Mouse (Mus musculus) heart, adult 9 months (tissue): ENCODE data around the gene Mapk8ip1.

ENCODE experiments used
- DNase-seq, 2 experiments: peaks; one replicate each; pipeline ENCODE4 v3.0.0; 2022; ENCODE audit warnings: low spot score in 2 of 2

Mapk8ip1 gene

DNA sequence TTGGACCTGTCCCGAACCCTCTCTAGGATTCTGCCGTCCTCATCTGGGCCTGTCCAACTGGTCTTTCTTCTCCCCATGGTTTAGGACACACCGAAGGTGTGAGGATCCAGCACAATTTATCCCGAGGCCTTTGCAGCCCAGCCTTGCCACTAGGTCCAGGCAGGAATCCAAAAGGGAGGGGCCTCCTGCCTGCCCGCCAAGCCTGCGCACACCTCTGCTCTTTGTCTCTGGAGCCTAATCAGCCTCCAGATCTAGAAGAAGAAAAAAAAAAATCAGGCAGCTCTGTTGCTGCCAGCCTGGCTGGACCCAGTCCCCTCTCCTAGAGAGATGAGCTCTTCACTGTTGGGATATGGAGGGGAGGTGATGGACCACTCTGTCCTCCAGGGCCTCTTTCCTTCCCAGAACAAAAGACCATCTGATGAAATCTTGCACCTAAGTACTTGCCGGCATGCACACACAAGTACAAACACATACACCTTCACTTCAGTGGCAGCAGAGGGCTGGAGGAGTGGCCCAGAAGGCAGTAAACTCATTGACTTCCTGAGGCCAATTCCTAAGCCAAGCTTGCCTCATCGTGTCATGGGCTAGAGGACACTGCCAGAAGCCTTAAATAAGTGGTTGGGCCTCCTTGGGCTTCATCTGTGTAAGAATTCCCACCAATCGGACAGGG is 28.2 kb downstream of the Mapk8ip1 start:
- no peak for DNase-seq

- no peak for DNase-seq
Observed at GRCm38 (mm10) chr2:92371971-92372690, 28.9 kb downstream of the Mapk8ip1 start.

DNA sequence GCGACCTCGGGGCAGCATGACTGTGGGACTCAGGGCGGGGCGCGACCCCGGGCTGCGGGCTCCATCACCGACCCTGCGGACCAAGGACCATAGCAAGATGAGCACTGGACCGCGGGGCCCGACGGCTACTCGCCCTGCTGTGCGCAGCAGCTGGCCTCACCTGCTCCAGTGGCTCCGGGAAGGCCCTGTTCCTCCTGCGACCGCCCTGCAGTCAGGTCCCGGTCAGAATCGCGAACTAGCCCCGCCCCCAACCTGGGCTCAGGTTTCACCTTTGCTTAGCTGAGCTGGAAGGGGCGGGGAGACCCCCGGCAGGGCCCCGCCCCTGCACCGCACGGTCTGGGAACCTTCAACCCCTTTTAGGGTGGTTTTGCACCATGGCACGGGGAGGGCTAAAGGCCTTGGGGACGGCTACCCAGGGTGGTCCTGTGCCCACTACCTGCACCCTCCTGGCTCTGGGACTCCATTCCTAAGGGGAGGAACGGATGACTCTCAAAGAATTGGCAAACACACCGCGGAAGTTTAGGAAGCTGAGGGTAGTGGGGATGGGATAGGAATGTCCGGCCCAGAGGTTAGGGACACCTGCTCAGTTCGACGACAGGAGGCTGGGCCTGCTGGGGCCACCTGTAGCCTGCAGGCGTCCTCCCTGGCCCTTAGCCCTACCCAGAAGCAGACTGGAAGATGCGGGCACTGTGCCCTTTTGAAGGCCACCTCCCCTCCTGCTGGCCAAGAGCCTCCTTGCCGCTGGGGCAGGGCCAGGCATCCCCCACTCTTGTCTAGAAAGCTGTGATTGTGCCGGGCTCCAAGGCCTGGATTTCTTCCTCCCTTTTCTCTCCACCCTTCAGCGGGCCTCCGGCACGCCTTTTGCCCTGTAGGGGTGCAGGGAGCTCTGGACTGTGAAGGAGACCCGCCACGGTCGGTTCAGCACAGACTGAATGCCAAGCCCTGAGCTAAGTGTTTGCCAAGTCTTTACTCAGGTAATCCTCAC is 29.9 kb downstream of the Mapk8ip1 start:
- no peak for DNase-seq

DNA sequence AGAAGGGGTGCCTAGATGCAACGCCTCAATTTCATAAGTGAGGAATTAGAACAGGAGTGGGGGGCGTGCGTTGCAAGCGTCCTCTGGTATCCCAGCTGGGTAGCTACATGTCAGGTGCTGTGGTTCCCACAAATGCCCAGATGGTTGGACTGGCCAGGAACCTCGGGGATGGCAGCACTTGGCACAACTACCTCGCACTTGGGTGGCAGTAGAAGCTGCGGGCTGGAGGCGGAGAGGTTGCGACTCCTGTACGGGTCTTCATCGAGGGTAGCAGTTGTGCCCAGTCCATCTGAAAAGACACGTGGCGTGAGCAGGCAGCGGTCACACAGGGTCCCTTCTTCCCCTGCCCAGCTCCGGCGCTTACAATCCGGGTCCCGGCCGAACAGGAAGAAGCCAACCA is 30.7 kb downstream of the Mapk8ip1 start:
- DNase-seq = no peak

DNA sequence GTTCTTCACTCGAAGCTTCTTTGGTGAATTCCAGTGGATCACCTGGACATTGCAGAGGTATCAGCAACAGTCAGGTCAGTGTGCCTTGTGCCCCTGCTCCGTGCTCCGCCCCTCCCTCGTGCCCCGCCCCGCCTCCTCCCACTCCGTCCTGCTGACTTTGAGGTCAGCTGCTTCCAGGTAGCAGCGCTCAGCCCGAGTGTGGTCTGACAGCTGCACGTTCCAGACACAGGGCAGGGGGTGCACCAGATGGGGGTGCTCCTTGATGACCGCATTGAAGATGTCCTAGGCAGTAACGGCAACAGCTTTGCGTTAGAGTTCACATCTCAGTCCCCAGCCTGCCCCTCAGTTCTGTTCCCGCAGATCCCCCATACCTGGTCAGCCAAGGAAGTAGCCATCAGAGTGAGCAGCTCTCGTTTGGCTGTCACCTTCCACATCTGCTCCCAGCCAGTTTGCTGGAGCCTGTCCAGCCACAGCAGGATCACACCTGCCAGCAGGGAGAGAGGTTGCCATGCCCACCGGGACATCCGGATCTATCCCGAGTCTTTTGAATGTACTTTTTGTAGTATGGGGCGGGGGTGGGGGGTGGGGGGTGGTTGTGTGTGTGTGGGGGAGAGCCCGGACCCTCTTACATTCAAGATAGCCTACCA is 33.6 kb downstream of the Mapk8ip1 start:
- DNase-seq = no peak

- no peak for DNase-seq
Observed at GRCm38 (mm10) chr2:92365568-92365967, 35.5 kb downstream of the Mapk8ip1 start.

- DNase-seq = no peak
Observed at GRCm38 (mm10) chr2:92364086-92364485, 37.0 kb downstream of the Mapk8ip1 start.

- no peak for DNase-seq
Observed at GRCm38 (mm10) chr2:92362571-92363228, 38.4 kb downstream of the Mapk8ip1 start.

- no peak for DNase-seq
Observed at GRCm38 (mm10) chr2:92361795-92362194, 39.3 kb downstream of the Mapk8ip1 start.

- DNase-seq = no peak
Observed at GRCm38 (mm10) chr2:92360893-92361292, 40.2 kb downstream of the Mapk8ip1 start.

GRCm38 (mm10) chr2:92360186-92360823 is 40.8 kb downstream of the Mapk8ip1 start:
- DNase-seq = no peak

- no peak for DNase-seq
Observed at GRCm38 (mm10) chr2:92359301-92359700, 41.8 kb downstream of the Mapk8ip1 start.

GRCm38 (mm10) chr2:92354224-92354623 is 46.8 kb downstream of the Mapk8ip1 start:
- peak; percentile 15 to 61 for DNase-seq

DNA sequence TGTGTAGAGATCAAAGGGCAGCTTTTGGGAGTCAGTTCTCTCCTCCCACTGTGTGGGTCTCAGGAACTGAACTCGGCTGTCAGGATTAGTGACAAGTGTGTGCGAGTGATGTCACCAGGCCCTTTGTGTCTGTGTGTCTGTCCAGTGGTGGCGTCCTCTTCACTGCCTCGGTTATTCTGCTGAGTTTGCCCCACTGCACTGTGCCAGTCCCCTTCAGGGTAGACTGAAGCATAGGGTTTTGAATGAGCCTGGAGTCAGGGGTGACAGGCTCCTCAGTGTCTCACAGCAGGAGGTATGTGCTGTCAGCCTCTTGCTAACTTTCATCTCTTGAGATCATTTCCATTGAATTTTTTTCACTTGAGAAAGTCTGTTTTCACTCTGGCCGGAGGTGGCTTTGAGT is 47.7 kb downstream of the Mapk8ip1 start:
- no peak for DNase-seq

DNA sequence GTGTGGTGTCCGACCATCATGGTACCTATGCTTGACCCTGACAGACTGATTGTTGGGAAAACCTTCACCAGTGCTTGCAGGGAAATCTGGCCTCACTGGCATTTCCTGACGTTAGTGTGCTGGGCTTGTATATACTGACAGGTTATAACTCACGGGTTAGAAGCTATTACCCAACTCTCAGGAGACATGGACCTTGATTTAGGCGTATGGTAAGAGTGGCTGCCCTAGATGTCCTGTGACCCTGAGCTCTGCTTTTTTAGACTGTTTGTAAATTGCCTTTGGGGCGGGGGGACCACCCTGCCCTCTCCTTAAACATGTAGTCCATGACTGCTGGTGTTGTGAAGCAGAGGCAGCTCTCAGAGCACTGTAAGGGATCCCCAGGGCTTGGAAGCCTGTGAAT is 50.4 kb downstream of the Mapk8ip1 start:
- no peak for DNase-seq

- no peak for DNase-seq
Observed at GRCm38 (mm10) chr2:92349589-92350425, 51.3 kb downstream of the Mapk8ip1 start.

DNA sequence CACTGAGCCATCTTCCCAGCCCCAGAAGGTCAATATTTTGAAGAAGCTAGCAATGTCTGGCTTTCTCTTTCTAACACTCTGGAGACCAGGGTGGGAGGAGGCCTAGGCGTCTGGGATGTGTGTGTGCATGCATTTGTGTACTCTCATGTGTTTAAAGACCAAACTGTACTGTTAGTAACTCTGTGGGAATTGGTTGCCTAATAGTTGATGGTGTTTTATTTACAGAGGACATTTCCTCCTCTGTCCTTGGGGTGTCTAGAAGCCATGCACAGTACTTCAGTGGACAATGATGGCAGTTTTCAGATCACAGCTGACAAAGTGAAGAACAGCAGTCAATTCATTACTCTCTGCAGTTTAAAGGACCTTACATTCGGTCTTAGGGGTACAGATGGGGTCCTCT is 53.9 kb downstream of the Mapk8ip1 start:
- no peak for DNase-seq

- DNase-seq = no peak
Observed at GRCm38 (mm10) chr2:92342418-92342817, 58.6 kb downstream of the Mapk8ip1 start.
